Mouse (Mus musculus) kidney, adult 18-20 months (tissue): ENCODE results near the gene Vav2.

Source experiments
- DNase-seq: peaks from one replicate; pipeline ENCODE4 v3.0.0; 2021

The Vav2 gene

GRCm38 (mm10) chr2:27361786-27362185, 65.0 kb downstream of the Vav2 start:
- no peak for DNase-seq

- DNase-seq: no peak
Observed at GRCm38 (mm10) chr2:27358461-27358860, 68.4 kb downstream of the Vav2 start.

DNA sequence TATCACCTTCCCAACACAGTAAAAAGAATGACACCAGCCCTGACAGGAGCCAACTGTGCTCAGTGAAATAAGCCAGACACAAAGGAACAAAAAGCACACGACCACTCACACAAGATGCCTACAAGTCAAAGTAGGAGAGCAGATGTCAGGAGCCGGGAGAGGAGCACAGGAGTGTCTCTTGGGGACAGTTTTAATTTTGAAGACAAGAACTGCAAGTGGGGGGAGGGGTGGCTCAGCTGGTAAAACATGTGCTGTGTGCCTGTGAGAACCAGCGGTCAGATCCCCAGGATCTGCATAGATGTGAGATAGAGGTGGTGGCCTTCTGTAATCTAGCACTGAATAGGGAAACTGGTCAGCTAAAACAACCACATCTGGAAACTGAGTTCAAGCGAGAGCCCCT, 71.1 kb downstream of the Vav2 start:
- DNase-seq: no peak

DNA sequence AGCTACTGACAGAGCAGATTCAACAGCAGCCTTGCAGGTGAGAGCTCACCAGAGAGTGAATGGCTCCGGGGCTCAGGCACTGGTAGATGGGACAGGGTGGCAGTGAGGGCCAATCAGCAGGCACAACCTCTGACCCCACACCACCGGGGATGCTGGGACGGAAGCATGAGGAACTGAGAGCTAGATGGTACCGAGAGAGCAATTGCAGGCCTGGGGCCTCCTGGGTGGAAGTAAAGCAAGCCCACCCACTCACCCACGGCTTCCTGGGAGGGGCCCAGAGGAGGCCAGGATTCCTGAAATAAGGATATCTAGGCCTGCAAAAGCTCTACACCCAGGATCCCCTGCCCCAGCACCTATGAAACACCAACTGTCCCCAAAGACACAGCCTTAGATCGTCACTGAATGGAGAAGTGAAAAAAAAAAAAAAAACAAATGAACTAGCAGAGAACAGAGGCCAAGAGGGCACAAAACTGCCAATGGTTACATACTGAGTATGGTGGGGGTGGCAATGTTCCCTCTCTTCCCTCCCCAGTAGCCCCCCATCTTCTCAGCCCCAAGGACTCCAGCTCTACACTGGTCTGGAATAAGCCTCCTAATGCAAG, 72.1 kb downstream of the Vav2 start:
- DNase-seq: no peak

DNA sequence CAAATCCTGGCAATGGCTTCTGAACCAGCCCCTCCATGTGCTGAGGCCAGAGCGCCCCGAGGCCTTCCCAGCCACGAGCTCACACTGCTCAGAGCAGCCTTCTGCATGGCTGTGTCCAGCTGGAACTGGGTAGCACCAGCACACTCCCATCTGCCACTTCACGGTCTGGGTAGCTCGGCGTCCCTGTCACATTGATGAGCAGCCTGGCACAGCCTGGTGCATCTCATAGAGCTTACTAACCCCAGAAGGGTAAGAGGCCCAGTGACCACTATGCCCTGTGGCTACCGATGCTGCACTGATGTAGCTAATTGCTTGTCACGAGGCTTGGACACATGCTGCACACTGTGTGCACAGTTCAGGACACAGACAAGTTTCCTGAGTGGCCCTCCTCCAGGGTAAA, 74.1 kb downstream of the Vav2 start:
- DNase-seq: no peak

- no peak for DNase-seq
Observed at GRCm38 (mm10) chr2:27350371-27350770, 76.5 kb downstream of the Vav2 start.

GRCm38 (mm10) chr2:27343984-27344453, 82.8 kb downstream of the Vav2 start:
- DNase-seq: no peak

- DNase-seq: no peak
Observed at GRCm38 (mm10) chr2:27340682-27341081, 86.2 kb downstream of the Vav2 start.

- no peak for DNase-seq
Observed at GRCm38 (mm10) chr2:27339051-27339450, 87.8 kb downstream of the Vav2 start.

DNA sequence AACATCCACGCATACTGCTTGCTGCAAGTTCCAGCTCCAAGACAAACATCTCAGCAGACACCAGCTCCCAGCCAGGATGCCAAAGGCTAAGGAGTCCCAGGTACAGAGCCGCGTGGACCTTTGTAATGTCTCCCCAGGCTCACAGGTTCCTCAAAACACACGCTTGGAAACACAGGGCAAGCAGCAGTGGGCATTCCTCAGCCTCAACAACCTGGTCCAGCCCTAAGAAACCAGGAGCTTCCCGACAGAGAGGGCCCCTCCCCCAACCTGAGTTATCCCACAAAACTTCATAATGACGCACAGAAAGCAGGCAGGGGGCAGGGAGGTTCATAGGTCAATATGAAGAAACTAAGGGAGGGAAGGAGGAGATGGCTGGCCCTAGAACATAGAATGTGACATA, 89.6 kb downstream of the Vav2 start:
- peak; percentile 24 for DNase-seq

GRCm38 (mm10) chr2:27336600-27336999, 90.2 kb downstream of the Vav2 start:
- no peak for DNase-seq

GRCm38 (mm10) chr2:27334816-27335215, 92.0 kb downstream of the Vav2 start:
- no peak for DNase-seq

DNA sequence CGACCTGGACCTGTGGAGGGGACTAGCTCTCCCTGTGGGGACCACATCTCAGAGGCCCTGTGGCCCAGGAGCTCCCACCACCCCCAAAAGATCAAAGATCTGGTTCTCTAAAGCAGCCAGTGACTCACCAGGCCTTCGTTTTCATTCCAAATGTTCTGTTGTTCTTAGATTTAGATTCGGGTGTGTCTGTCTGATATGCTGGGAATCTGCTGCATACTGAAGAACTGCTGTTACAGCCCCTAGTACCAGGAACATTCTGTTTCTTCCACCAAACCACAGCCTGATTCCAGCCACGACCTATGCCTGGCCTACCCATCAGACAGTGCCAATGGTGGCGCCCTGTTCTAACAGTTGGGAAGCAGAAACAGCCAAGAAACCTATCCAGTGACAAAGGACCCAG, 95.3 kb downstream of the Vav2 start:
- DNase-seq: no peak

- DNase-seq: no peak
Observed at GRCm38 (mm10) chr2:27330446-27330845, 96.4 kb downstream of the Vav2 start.

- no peak for DNase-seq
Observed at GRCm38 (mm10) chr2:27329386-27330060, 97.3 kb downstream of the Vav2 start.

GRCm38 (mm10) chr2:27328613-27329041, 98.2 kb downstream of the Vav2 start:
- peak; percentile 68 for DNase-seq

DNA sequence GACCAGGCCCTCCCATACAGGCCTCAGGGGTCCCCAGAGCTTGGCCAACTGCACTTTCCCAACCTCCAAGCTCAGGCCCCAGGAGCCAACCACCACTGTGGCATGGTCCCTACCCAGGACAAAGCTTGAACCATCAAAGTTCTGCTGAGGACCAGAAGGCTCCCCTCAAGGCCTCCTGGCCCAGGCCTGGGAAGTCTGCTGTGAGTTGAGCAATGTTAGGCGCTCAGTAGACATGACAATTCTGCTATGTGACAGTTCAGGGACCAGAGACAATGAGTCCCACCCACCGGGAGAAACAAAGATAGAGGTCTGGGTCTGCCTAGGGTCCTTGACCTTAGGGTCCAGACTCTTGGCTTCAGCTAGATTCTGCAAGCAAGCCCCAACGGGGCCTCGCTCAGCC, 98.9 kb downstream of the Vav2 start:
- DNase-seq: no peak

- no peak for DNase-seq
Observed at GRCm38 (mm10) chr2:27327076-27327475, 99.8 kb downstream of the Vav2 start.

DNA sequence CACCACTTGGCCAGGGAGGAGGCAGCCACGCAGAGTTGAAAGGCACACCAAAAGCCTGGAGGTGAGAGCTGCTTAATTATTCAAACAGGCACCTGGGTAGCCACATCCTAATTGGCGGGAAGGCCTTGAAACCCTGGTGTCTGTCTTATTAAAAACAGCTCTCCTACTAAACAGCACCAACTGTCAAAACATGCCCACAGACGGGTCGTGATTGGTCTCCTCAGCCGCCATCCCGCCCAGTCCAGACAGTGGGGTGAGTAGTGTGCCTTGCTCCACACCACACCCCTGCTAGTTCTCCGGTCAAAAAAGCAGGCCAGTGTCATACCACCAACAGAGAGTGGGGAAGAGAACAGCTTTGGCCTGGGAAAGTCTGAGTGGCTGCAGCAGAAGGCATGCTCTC, 100.5 kb downstream of the Vav2 start:
- no peak for DNase-seq

GRCm38 (mm10) chr2:27324690-27325089, 102.1 kb downstream of the Vav2 start:
- peak; percentile 52 for DNase-seq

- no peak for DNase-seq
Observed at GRCm38 (mm10) chr2:27321431-27321875, 105.4 kb downstream of the Vav2 start.

DNA sequence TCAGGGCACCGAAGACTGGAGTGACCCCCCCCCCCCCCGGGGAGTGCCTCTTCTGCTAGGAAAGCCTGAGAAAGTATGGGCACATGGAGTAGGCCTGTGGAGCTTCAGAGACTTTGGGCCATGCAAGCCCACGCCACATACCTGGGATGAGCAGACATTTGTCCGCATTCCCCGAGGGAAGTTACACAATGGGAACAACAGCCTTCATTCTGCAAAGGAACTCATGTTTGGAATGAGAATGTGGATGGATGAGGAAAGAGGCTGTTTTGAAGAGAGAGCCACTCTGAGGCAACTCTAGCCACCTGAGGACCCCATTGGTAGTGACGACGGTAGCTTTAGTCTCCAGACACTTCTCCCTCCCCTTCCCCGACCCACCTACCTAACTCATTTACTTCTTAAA, 106.0 kb downstream of the Vav2 start:
- DNase-seq: no peak

GRCm38 (mm10) chr2:27318606-27319005, 108.2 kb downstream of the Vav2 start:
- peak; percentile 75 for DNase-seq

GRCm38 (mm10) chr2:27318197-27318596, 108.6 kb downstream of the Vav2 start:
- no peak for DNase-seq

DNA sequence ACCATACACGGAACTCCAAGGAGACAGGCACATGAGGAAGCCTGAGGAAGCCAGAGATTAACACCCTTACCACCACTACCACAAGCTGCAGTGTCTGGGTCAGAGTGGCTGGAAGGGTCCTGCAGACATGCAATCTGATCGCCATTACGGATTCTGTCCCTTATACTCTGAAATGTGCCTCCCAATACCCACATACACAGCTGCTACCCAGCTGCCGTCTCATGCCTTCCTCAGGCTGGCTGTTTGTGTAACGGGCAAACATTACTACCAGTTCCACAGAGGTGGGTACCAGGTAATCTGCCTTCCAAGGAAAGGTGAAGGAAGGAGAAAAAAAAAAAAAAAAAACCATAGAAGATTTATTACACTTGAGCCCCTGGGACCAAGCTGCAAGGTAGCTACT, 110.7 kb downstream of the Vav2 start:
- no peak for DNase-seq
